Mouse (Mus musculus) granulocyte monocyte progenitor cell, adult 5-6 weeks (primary cell): ENCODE results near the gene Gm44973. TPM values are rescaled to one million over a fixed set of nuclear protein-coding genes. Genes with fewer than 3 reads are reported as not detected.
"Not testable (repeated sequence)": the region's sequence is repeated elsewhere in the genome, so short reads cannot be mapped to it uniquely, and the experiment has no call there.

Source experiments
- ATAC-seq: replicated peaks from 2 replicates; pipeline ENCODE4 v1.8.0; 2016; ENCODE audit warnings: mild to moderate bottlenecking, moderate TSS enrichment, inconsistent platforms; ENCODE audit not compliant: poor library complexity, severe bottlenecking
- total RNA-seq, 2 experiments: library from RNA; stranded (forward) in 1 of 2; stranded (reverse) in 1 of 2; fragments of 200-712, 200-1000 nt in 1 of 2; fragments of >200 nt in 1 of 2; fragmentation: Nextera tagmentation in 1 of 2; gene quantifications; 2 replicates each; pipeline ENCODE4 v1.2.3; 2014 to 2017

The Gm44973 gene
- not detected in 2 replicates for total RNA-seq (2014; fragmentation: Nextera tagmentation)
- 7.5 TPM in 1 of 2 replicates, not detected in the other for total RNA-seq (2017)

DNA sequence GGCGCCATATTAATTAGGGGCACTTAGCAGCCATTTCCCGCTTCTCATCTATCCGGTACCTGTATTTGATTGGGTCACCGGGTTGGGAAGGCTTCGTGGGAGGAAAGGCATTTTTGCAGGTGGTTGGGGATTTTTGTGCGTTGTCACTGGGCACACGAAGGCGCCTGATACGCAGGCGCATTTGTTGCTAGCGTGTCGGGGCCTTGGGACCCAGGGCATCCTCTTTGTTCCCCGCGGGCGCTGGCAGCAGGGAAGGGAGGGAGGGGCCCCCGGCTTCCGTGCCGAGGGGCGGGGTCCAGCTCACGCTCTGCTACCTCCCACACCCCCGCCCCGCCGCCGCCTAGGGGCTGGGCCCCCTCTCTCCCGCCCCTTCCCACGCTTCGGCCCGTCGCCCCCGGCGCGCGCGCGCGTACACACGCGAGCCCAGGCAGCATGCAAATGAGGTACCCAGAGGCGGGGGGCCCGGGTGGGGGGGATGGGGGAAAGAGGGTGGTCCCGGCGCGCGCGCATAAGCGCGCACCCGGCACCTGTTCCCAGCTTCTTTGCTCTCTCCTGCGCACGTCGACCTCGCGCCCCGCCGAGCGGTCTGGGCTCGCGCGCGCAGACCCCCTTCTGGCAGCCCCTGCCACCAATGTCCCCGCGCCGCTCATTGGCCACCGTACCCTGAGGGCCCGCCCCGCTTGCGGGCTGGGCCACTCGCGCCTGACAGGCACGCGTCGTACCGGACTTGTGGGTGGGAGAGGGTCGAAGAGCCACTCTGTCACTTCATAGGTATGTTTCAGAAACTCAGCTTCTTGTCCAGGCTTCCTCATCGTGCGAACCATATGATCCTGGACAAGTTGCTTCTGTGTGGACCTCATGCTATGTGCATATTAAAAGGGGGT lies at the start of gene Gm44973:
TSS of gene Gm44973 (plus strand) at position 379 of the 884 bp plus-strand sequence.
- ATAC-seq = peak; percentile 51

GRCm38 (mm10) chr7:4971068-4971467 lies 44.2 kb upstream of the Gm44973 start, which contains the start of gene Sbk3:
Sbk3 (minus strand) TSS chr7:4971168.
- ATAC-seq = no peak

DNA sequence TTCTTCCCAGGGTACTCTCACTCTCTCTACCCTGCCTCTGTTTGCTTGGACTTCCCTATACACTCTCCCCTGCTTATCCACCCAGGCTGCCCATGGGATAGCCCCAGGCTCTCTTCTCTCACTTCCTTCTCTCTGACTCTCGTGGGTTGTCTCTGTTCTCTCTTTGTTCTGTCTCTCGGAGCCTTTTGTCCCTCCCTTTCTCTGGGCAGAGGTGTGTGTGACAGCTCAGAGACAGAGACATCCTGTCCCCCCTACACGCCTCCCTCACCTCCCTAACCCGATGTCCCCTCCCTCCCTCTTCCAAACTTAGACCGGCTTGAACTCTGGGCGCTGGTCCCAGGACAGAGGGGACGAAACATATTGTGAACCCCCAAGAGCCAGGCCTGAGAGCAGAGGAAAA lies 43.6 kb upstream of the Gm44973 start:
- peak; percentile 71 for ATAC-seq

GRCm38 (mm10) chr7:4972321-4973047 lies 42.8 kb upstream of the Gm44973 start:
- ATAC-seq = no peak

GRCm38 (mm10) chr7:4975455-4975854 lies 39.8 kb upstream of the Gm44973 start:
- no peak for ATAC-seq

DNA sequence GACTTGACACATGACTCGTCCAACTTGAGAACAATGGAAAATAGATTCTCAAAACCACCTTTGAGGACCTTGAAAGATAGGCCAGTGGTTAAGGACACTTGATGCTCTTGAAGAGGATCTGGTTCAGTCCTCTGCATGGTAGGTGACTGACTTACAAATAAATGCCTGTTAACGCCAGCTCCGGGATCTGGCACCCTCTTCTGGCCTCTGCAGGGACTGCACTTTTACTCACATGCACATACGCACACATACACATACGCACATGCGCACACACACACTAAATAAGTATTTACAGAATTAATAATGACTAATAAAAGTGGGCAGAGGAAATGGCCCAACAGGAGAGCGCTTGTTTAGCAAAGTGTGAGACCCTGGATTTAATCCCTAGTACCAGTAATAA lies 38.5 kb upstream of the Gm44973 start:
- ATAC-seq = no peak

GRCm38 (mm10) chr7:4988250-4988649 lies 27.0 kb upstream of the Gm44973 start:
- ATAC-seq = no peak

GRCm38 (mm10) chr7:4993347-4993998 lies 21.8 kb upstream of the Gm44973 start:
- ATAC-seq = no peak

GRCm38 (mm10) chr7:4993999-4994788 lies 21.1 kb upstream of the Gm44973 start:
- ATAC-seq = no peak

GRCm38 (mm10) chr7:4995268-4996002 lies 19.9 kb upstream of the Gm44973 start:
- ATAC-seq = peak; percentile 30

GRCm38 (mm10) chr7:4996003-4996895 lies 19.0 kb upstream of the Gm44973 start, which contains the start of gene Zfp579:
Zfp579 (minus strand) TSS chr7:4996158.
- peak; percentile 90 for ATAC-seq

GRCm38 (mm10) chr7:4996934-4997333 lies 18.4 kb upstream of the Gm44973 start:
- ATAC-seq = no peak

DNA sequence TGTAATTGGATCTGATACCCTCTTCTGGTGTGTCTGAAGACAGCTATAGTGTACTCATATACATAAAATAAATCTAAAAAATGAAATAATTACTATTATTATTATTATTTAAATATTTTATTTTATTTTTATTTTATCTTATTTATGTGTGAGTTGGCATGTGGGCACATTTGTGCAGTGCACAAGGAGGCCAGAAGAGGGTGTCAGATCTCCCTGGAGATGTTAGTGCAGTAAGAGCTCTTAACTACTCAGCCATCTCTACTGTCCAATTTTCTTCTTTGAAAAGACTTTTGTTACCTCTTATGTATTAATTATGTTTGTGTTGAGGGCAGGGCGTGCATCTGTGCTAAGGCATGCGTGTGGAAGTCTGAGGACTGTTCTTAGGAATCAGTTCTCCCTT lies 15.4 kb upstream of the Gm44973 start:
- ATAC-seq = 0 out of 2 replicates have a peak, but pooled peaks have one; percentile 26

GRCm38 (mm10) chr7:5002876-5003275 lies 12.4 kb upstream of the Gm44973 start:
- not testable (repeated sequence) for ATAC-seq

GRCm38 (mm10) chr7:5008229-5008628 lies 7.1 kb upstream of the Gm44973 start:
- peak; percentile 13; the same call in 1 of the 2 replicates for ATAC-seq

- no peak for ATAC-seq
Observed at GRCm38 (mm10) chr7:5012681-5013513, 2.4 kb upstream of the Gm44973 start.
